In genomic region chr13:43176676-43177075, GRCm38 (mm10) we compare ENCODE assay signal across 14 mouse cellular contexts.
"Had no signal": no experiment of that assay in that cellular context is flagged by ENCODE, and none has a peak within 500 bp of the region (broad histone marks: within the 10 kb centered on the region; RNA-seq: fewer than 3 reads in every experiment).

No protein-coding gene starts in this region.

- H3K36me3 ChIP-seq: liver, embryonic 13.5 days had no signal

- H3K27ac ChIP-seq: kidney, postnatal 0 days; layer of hippocampus, adult 2 months; liver, embryonic 13.5 days; stomach, postnatal 0 days had no signal

- H3K4me3 ChIP-seq: layer of hippocampus, adult 2 months; liver, embryonic 13.5 days had no signal

- ATAC-seq: intestine, postnatal 0 days had no signal

- DNase-seq: kidney, adult 2 months; kidney, postnatal 25 days; layer of hippocampus, adult 9-11 months; liver, embryonic 13.5 days; lung, adult 2 months; lung, postnatal 14 days; lung, postnatal 4 days; midbrain, embryonic 14.5 days; right cerebral cortex, postnatal 14 days; spleen, adult 18-20 months had no signal
